Mouse (Mus musculus) kidney, postnatal 0 days (tissue): ENCODE data around the gene Etv4. TPM values are rescaled to one million over a fixed set of nuclear protein-coding genes. Genes with fewer than 3 reads are reported as not detected.

Source experiments
- ATAC-seq: fragments of 200-750 bp; cut with Nextera tagmentation; replicated peaks from 2 replicates; pipeline ENCODE4 v1.8.0; 2017; ENCODE audit warnings: low read depth, moderate number of reproducible peaks, moderate TSS enrichment, moderate library complexity; ENCODE audit not compliant: low FRiP score
- DNase-seq: peaks from one replicate; pipeline ENCODE4 v3.0.0-alpha.2; 2016; ENCODE audit warnings: low spot score
- H3K27ac ChIP-seq: fragments of 300-500 bp; sonication (generic); 2 replicates; pipeline ENCODE4 v1.5.1; 2014; ENCODE audit warnings: mild to moderate bottlenecking
- H3K27me3 ChIP-seq: fragments of 300-500 bp; sonication (generic); 2 replicates; pipeline ENCODE4 v1.6.1; 2014; ENCODE audit warnings: low read length, mixed read lengths; ENCODE audit not compliant: insufficient read depth
- H3K36me3 ChIP-seq: fragments of 300-500 bp; sonication (generic); 2 replicates; pipeline ENCODE4 v1.6.1; 2014; ENCODE audit warnings: low read length, mixed read lengths; ENCODE audit not compliant: insufficient read depth
- H3K4me1 ChIP-seq: fragments of 300-500 bp; sonication (generic); replicated peaks from 2 replicates; pipeline ENCODE4 v1.6.1; 2014; ENCODE audit warnings: antibody characterized with exemption, low read length, mixed read lengths; ENCODE audit not compliant: insufficient read depth
- H3K4me2 ChIP-seq: fragments of 300-500 bp; sonication (generic); 2 replicates; pipeline ENCODE4 v1.6.1; 2014; ENCODE audit warnings: mild to moderate bottlenecking, low read length, moderate library complexity, mixed read lengths
- H3K4me3 ChIP-seq: fragments of 300-500 bp; sonication (generic); replicated peaks from 2 replicates; pipeline ENCODE4 v1.5.1; 2014; ENCODE audit warnings: low read depth, low read length
- H3K9ac ChIP-seq: fragments of 300-500 bp; sonication (generic); 2 replicates; pipeline ENCODE4 v1.6.1; 2014; ENCODE audit warnings: low read depth, low read length
- H3K9me3 ChIP-seq: fragments of 300-500 bp; sonication (generic); replicated peaks from 2 replicates; pipeline ENCODE4 v1.6.1; 2016; ENCODE audit warnings: low read length, inconsistent platforms, mixed read lengths
- CTCF ChIP-seq: IDR thresholded peaks from 2 replicates; pipeline ENCODE4 v1.5.1; 2016; ENCODE audit warnings: antibody characterized with exemption, low read depth, mild to moderate bottlenecking, moderate library complexity
- WGBS: fragments of 180-500 bp; shearing (Covaris S2); extraction: QIAGEN DNeasy Blood & Tissue Kit; methylation state at CpG from one replicate; pipeline ENCODE4 v1.1.7; 2014; 5-methylcytosine and 5-hydroxymethylcytosine counted together
- polyA plus RNA-seq: library from polyadenylated mRNA; unstranded; fragments of >200 nt; fragmentation: Nextera tagmentation; extraction: Ambion mirVana; gene quantifications from 2 replicates; pipeline ENCODE4 v1.2.1, GENCODE M21; 2015

The Etv4 gene
- polyA plus RNA-seq, 1 experiment from 2014 or later: 42.6 TPM

GRCm38 (mm10) chr11:101768721-101769120 is 16.4 kb downstream of the Etv4 start:
- ATAC-seq (no peak), DNase-seq (no peak)
- Histone ChIP-seq H3K9me3 (no peaks in the 10 kb centered on the region), H3K36me3 (peaks cover 36% of the 10 kb centered on the region), H3K4me3 (no peak overlapping the region), H3K9ac (no peak overlapping the region), H3K4me1 (no peaks in the 10 kb centered on the region; the same call in 1 of the 2 replicates), H3K27me3 (0 out of 2 replicates have a peak, but pooled peaks cover 2% of the 10 kb centered on the region), H3K4me2 (no peak overlapping the region), H3K27ac (no peak overlapping the region)
- TF ChIP-seq CTCF: no peak
- 90% methylated on average over 6 of the region's 6 CpGs for WGBS

GRCm38 (mm10) chr11:101767326-101767725 is 17.8 kb downstream of the Etv4 start:
- DNase-seq (no peak), ATAC-seq (no peak)
- H3K4me1 ChIP-seq: no peaks in the 10 kb centered on the region; the same call in 1 of the 2 replicates
- H3K4me3 ChIP-seq: no peak overlapping the region
- H3K27me3 ChIP-seq: no peaks in the 10 kb centered on the region
- no peaks in the 10 kb centered on the region for H3K9me3 ChIP-seq
- no peak overlapping the region for H3K4me2 ChIP-seq
- WGBS: 63% methylated on average over 5 of the region's 5 CpGs
- no peak overlapping the region for H3K27ac ChIP-seq
- H3K36me3 ChIP-seq: peaks cover 38% of the 10 kb centered on the region
- TF ChIP-seq CTCF: no peak
- H3K9ac ChIP-seq: no peak overlapping the region

- Histone ChIP-seq H3K4me2 (no peak overlapping the region), H3K4me3 (no peak overlapping the region), H3K27ac (no peak overlapping the region), H3K9me3 (no peaks in the 10 kb centered on the region), H3K36me3 (peaks cover 51% of the 10 kb centered on the region), H3K27me3 (no peaks in the 10 kb centered on the region), H3K4me1 (no peaks in the 10 kb centered on the region), H3K9ac (no peak overlapping the region)
- no peak for TF ChIP-seq CTCF
- 84% methylated on average over 8 of the region's 8 CpGs for WGBS
- ATAC-seq: no peak
- DNase-seq: no peak
Observed at GRCm38 (mm10) chr11:101764546-101764945, 20.6 kb downstream of the Etv4 start.

GRCm38 (mm10) chr11:101763723-101764122 is 21.4 kb downstream of the Etv4 start:
- H3K36me3 ChIP-seq: peaks cover 59% of the 10 kb centered on the region
- ATAC-seq: no peak
- no peaks in the 10 kb centered on the region for H3K4me1 ChIP-seq
- 39% methylated on average over 7 of the region's 7 CpGs for WGBS
- TF ChIP-seq CTCF: peak; percentile 88
- no peak overlapping the region for H3K4me3 ChIP-seq
- DNase-seq: peak; percentile 88
- H3K9me3 ChIP-seq: no peaks in the 10 kb centered on the region
- H3K4me2 ChIP-seq: no peak overlapping the region
- no peak overlapping the region for H3K9ac ChIP-seq
- H3K27ac ChIP-seq: no peak overlapping the region
- H3K27me3 ChIP-seq: no peaks in the 10 kb centered on the region

DNA sequence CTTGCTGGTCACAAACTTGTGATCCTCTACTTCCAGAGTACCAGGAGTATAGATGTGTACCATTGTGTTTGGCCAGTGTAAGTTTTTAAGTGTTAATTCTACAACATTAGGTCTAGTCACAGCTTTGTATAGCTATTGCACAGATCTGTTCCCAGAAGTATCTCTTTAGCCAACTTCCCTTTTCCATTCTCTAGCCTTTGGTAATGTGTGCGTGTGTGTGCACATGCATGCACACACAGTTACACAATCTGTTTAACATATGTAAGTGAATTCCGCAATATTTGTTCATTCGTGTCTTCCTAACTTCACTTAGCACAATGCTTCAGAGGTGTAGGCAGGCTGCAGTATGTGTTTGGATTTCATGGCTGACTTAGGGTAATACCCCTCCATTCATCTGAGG is 25.6 kb downstream of the Etv4 start:
- Histone ChIP-seq H3K9me3 (no peaks in the 10 kb centered on the region), H3K27me3 (no peaks in the 10 kb centered on the region), H3K27ac (no peak overlapping the region), H3K4me1 (no peaks in the 10 kb centered on the region), H3K4me2 (no peak overlapping the region), H3K9ac (no peak overlapping the region), H3K4me3 (no peak overlapping the region), H3K36me3 (peaks cover 62% of the 10 kb centered on the region)
- DNase-seq (no peak), ATAC-seq (no peak)
- 97% methylated on average over 3 of the region's 3 CpGs for WGBS
- TF ChIP-seq CTCF: no peak

GRCm38 (mm10) chr11:101758431-101758830 is 26.7 kb downstream of the Etv4 start:
- no peak overlapping the region for H3K4me3 ChIP-seq
- ATAC-seq (no peak), DNase-seq (no peak)
- peaks cover 63% of the 10 kb centered on the region for H3K36me3 ChIP-seq
- H3K9me3 ChIP-seq: no peaks in the 10 kb centered on the region
- no peak overlapping the region for H3K9ac ChIP-seq
- H3K27me3 ChIP-seq: no peaks in the 10 kb centered on the region
- H3K4me2 ChIP-seq: no peak overlapping the region
- TF ChIP-seq CTCF: no peak
- H3K27ac ChIP-seq: no peak overlapping the region
- 77% methylated on average over 5 of the region's 5 CpGs for WGBS
- no peaks in the 10 kb centered on the region for H3K4me1 ChIP-seq

DNA sequence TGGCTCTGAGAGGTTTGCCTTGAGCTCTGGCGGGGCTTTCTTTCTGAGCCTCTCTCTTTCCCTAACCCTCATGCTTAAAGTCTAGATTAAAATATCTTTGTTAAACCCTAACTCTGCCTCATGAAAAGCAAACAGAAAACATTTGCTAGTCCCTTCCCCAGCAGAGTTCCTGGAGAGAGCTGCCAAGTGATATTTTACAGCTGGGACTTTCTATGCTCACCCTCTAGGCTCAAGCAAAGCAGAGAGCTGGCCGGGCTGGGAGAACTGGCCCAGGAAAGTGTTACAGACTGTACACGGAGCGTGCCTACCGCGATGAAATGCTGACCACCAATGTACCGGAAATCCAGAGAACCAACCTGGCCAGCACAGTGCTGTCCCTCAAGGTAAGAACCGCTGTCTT is 27.8 kb downstream of the Etv4 start:
- Histone ChIP-seq H3K4me3 (no peak overlapping the region), H3K4me2 (no peak overlapping the region), H3K9me3 (no peaks in the 10 kb centered on the region), H3K27ac (0 out of 2 replicates have a peak overlapping the region, but pooled peaks have one; percentile 54), H3K4me1 (no peaks in the 10 kb centered on the region), H3K27me3 (no peaks in the 10 kb centered on the region), H3K9ac (no peak overlapping the region), H3K36me3 (peaks cover 72% of the 10 kb centered on the region)
- TF ChIP-seq CTCF: no peak
- 74% methylated on average over 8 of the region's 8 CpGs for WGBS
- DNase-seq (peak; percentile 67), ATAC-seq (no peak)
